Mouse (Mus musculus) intestine, embryonic 14.5 days (tissue): ENCODE results near the gene Gm26897. TPM values are rescaled to one million over a fixed set of nuclear protein-coding genes. Genes with fewer than 3 reads are reported as not detected.

Experiments used
- ATAC-seq: fragments of 200-750 bp; cut with Nextera tagmentation; replicated peaks from 2 replicates; pipeline ENCODE4 v1.8.0; 2017; ENCODE audit warnings: low read depth, moderate number of reproducible peaks, moderate TSS enrichment, moderate library complexity; ENCODE audit not compliant: low FRiP score, low TSS enrichment
- DNase-seq: peaks from one replicate; pipeline ENCODE4 v3.0.0-alpha.2; 2018; ENCODE audit warnings: low spot score
- H3K27ac ChIP-seq: fragments of 300-500 bp; sonication (generic); 2 replicates; pipeline ENCODE4 v1.5.1; 2014; ENCODE audit warnings: low read depth, mild to moderate bottlenecking, control low read depth
- H3K27me3 ChIP-seq: fragments of 300-500 bp; sonication (generic); replicated peaks from 2 replicates; pipeline ENCODE4 v1.6.1; 2014; ENCODE audit warnings: low read length, control low read depth; ENCODE audit not compliant: control insufficient read depth, insufficient read depth
- H3K36me3 ChIP-seq: fragments of 300-500 bp; sonication (generic); 2 replicates; pipeline ENCODE4 v1.6.1; 2014; ENCODE audit warnings: low read length, control low read depth; ENCODE audit not compliant: control insufficient read depth, insufficient read depth
- H3K4me1 ChIP-seq: fragments of 300-500 bp; sonication (generic); replicated peaks from 2 replicates; pipeline ENCODE4 v1.6.1; 2014; ENCODE audit warnings: low read length, control low read depth, mixed read lengths; ENCODE audit not compliant: control insufficient read depth, insufficient read depth
- H3K4me2 ChIP-seq: fragments of 300-500 bp; sonication (generic); 2 replicates; pipeline ENCODE4 v1.6.1; 2014; ENCODE audit warnings: low read length
- H3K4me3 ChIP-seq: fragments of 300-500 bp; sonication (generic); 2 replicates; pipeline ENCODE4 v1.5.1; 2014; ENCODE audit warnings: low read depth, low read length, control low read depth, mixed read lengths
- H3K9ac ChIP-seq: fragments of 300-500 bp; sonication (generic); 2 replicates; pipeline ENCODE4 v1.6.1; 2014; ENCODE audit warnings: mild to moderate bottlenecking, low read length
- H3K9me3 ChIP-seq: fragments of 300-500 bp; sonication (generic); 2 replicates; pipeline ENCODE4 v1.6.1; 2016; ENCODE audit warnings: low read length, control low read depth; ENCODE audit not compliant: control insufficient read depth
- WGBS: fragments of 180-500 bp; shearing (Covaris S2); extraction: QIAGEN DNeasy Blood & Tissue Kit; methylation state at CpG from one replicate; pipeline ENCODE4 v1.1.7; 2014; 5-methylcytosine and 5-hydroxymethylcytosine counted together
- polyA plus RNA-seq: library from polyadenylated mRNA; unstranded; fragments of >200 nt; fragmentation: Nextera tagmentation; extraction: Ambion mirVana; gene quantifications from 2 replicates; pipeline ENCODE4 v1.2.1, GENCODE M21; 2014

Gene Gm26897
- polyA plus RNA-seq, 1 experiment from 2014 or later: not detected

GRCm38 (mm10) chr5:111773407-111773733, 39.6 kb downstream of the Gm26897 start:
- H3K36me3 ChIP-seq: no peaks in the 10 kb centered on the region
- H3K27ac ChIP-seq: no peak overlapping the region
- DNase-seq (no peak), ATAC-seq (no peak)
- no peak overlapping the region for H3K9ac ChIP-seq
- H3K4me3 ChIP-seq: no peak overlapping the region
- H3K9me3 ChIP-seq: no peaks in the 10 kb centered on the region
- H3K27me3 ChIP-seq: no peaks in the 10 kb centered on the region
- no peak overlapping the region for H3K4me2 ChIP-seq
- peaks cover 24% of the 10 kb centered on the region for H3K4me1 ChIP-seq
- 58% methylated on average over 5 of the region's 5 CpGs for WGBS

GRCm38 (mm10) chr5:111776246-111776645, 42.5 kb downstream of the Gm26897 start:
- H3K9me3 ChIP-seq: no peaks in the 10 kb centered on the region
- ATAC-seq (no peak), DNase-seq (no peak)
- no peaks in the 10 kb centered on the region for H3K27me3 ChIP-seq
- H3K36me3 ChIP-seq: no peaks in the 10 kb centered on the region
- no peak overlapping the region for H3K4me3 ChIP-seq
- 85% methylated on average over 6 of the region's 6 CpGs for WGBS
- peaks cover 12% of the 10 kb centered on the region for H3K4me1 ChIP-seq
- H3K9ac ChIP-seq: no peak overlapping the region
- H3K27ac ChIP-seq: no peak overlapping the region
- no peak overlapping the region for H3K4me2 ChIP-seq

- Histone ChIP-seq H3K4me2 (no peak overlapping the region), H3K9ac (no peak overlapping the region), H3K27ac (no peak overlapping the region), H3K4me3 (no peak overlapping the region), H3K27me3 (no peaks in the 10 kb centered on the region), H3K36me3 (no peaks in the 10 kb centered on the region), H3K4me1 (no peaks in the 10 kb centered on the region), H3K9me3 (no peaks in the 10 kb centered on the region)
- no peak for DNase-seq
- WGBS: 60% methylated on average over 5 of the region's 5 CpGs
- ATAC-seq: no peak
Measured at GRCm38 (mm10) chr5:111778093-111778492, 44.4 kb downstream of the Gm26897 start.

- no peak for DNase-seq
- ATAC-seq: no peak
- no peak overlapping the region for H3K4me2 ChIP-seq
- no peaks in the 10 kb centered on the region for H3K27me3 ChIP-seq
- no peaks in the 10 kb centered on the region for H3K36me3 ChIP-seq
- 88% methylated on average over 10 of the region's 10 CpGs for WGBS
- no peaks in the 10 kb centered on the region for H3K4me1 ChIP-seq
- no peak overlapping the region for H3K27ac ChIP-seq
- H3K9ac ChIP-seq: no peak overlapping the region
- no peaks in the 10 kb centered on the region for H3K9me3 ChIP-seq
- no peak overlapping the region for H3K4me3 ChIP-seq
Measured at GRCm38 (mm10) chr5:111779776-111780485, 46.2 kb downstream of the Gm26897 start.
